Mouse (Mus musculus): ENCODE measurements at regions not wholly inside any gene's neighbourhood (a gene's known extent, or its start where the extent isn't known, plus 50 kb on each side); places are given as distances from the start of the nearest gene placed in this dataset.

GRCm38 (mm10) chr3:110666992-110667391 lies 416.2 kb upstream of the Prmt6 start:
- Histone ChIP-seq H3K4me1 (ENCODE audit: control insufficient read depth, insufficient read depth, low read length) (no peaks in the 10 kb centered on the region), H3K36me3 (ENCODE audit: control insufficient read depth, insufficient read depth, low read length) (no peaks in the 10 kb centered on the region), H3K4me3 (ENCODE audit: low read depth, low read length) (no peak overlapping the region), H3K4me2 (ENCODE audit: low read depth, low read length) (no peak overlapping the region), H3K9me3 (ENCODE audit: control insufficient read depth, low read length) (no peaks in the 10 kb centered on the region), H3K27me3 (ENCODE audit: control insufficient read depth, insufficient read depth, low read length) (no peaks in the 10 kb centered on the region), H3K27ac (ENCODE audit: low read depth, low read length) (no peak overlapping the region), H3K9ac (replicated peaks; ENCODE audit: low read depth, low read length) (no peak overlapping the region)
- 70% methylated on average over 2 of the region's 2 CpGs for WGBS
- peak; percentile 56; the same call in 1 of the 2 replicates for ATAC-seq (ENCODE audit: low read depth)

GRCm38 (mm10) chr3:110657495-110658105 lies 406.8 kb upstream of the Prmt6 start:
- Histone ChIP-seq H3K4me2 (ENCODE audit: low read depth, low read length) (no peak overlapping the region), H3K9me3 (ENCODE audit: control insufficient read depth, low read length) (no peaks in the 10 kb centered on the region), H3K36me3 (ENCODE audit: control insufficient read depth, insufficient read depth, low read length) (no peaks in the 10 kb centered on the region), H3K4me1 (ENCODE audit: control insufficient read depth, insufficient read depth, low read length) (no peaks in the 10 kb centered on the region), H3K4me3 (ENCODE audit: low read depth, low read length) (no peak overlapping the region), H3K9ac (replicated peaks; ENCODE audit: low read depth, low read length) (no peak overlapping the region), H3K27me3 (ENCODE audit: control insufficient read depth, insufficient read depth, low read length) (no peaks in the 10 kb centered on the region), H3K27ac (ENCODE audit: low read depth, low read length) (no peak overlapping the region)
- 59% methylated on average over 4 of the region's 4 CpGs for WGBS
- no peak; the same call in 1 of the 2 replicates for ATAC-seq (ENCODE audit: low read depth)

GRCm38 (mm10) chr3:110626326-110626725 lies 375.5 kb upstream of the Prmt6 start:
- Histone ChIP-seq H3K4me1 (ENCODE audit: control insufficient read depth, insufficient read depth, low read length) (no peaks in the 10 kb centered on the region), H3K36me3 (ENCODE audit: control insufficient read depth, insufficient read depth, low read length) (no peaks in the 10 kb centered on the region), H3K27ac (ENCODE audit: low read depth, low read length) (no peak overlapping the region), H3K4me3 (ENCODE audit: low read depth, low read length) (no peak overlapping the region), H3K9me3 (ENCODE audit: control insufficient read depth, low read length) (no peaks in the 10 kb centered on the region), H3K4me2 (ENCODE audit: low read depth, low read length) (no peak overlapping the region), H3K9ac (replicated peaks; ENCODE audit: low read depth, low read length) (no peak overlapping the region), H3K27me3 (ENCODE audit: control insufficient read depth, insufficient read depth, low read length) (no peaks in the 10 kb centered on the region)
- WGBS = 47% methylated on average over 3 of the region's 3 CpGs
- ATAC-seq (ENCODE audit: low read depth) = no peak

- H3K9me3 ChIP-seq (ENCODE audit: control insufficient read depth, low read length) = no peaks in the 10 kb centered on the region
- no peak overlapping the region for H3K9ac ChIP-seq (replicated peaks; ENCODE audit: low read depth, low read length)
- ATAC-seq (ENCODE audit: low read depth) = no peak
- H3K4me3 ChIP-seq (ENCODE audit: low read depth, low read length) = no peak overlapping the region
- H3K27me3 ChIP-seq (ENCODE audit: control insufficient read depth, insufficient read depth, low read length) = no peaks in the 10 kb centered on the region
- H3K4me1 ChIP-seq (ENCODE audit: control insufficient read depth, insufficient read depth, low read length) = no peaks in the 10 kb centered on the region
- 12% methylated on average over 4 of the region's 4 CpGs for WGBS
- no peaks in the 10 kb centered on the region for H3K36me3 ChIP-seq (ENCODE audit: control insufficient read depth, insufficient read depth, low read length)
- H3K4me2 ChIP-seq (ENCODE audit: low read depth, low read length) = no peak overlapping the region
- H3K27ac ChIP-seq (ENCODE audit: low read depth, low read length) = no peak overlapping the region
Observed at GRCm38 (mm10) chr3:110599175-110599853, 348.5 kb upstream of the Prmt6 start.

GRCm38 (mm10) chr3:110582766-110583165 lies 332.0 kb upstream of the Prmt6 start:
- H3K36me3 ChIP-seq (ENCODE audit: control insufficient read depth, insufficient read depth, low read length) = no peaks in the 10 kb centered on the region
- no peak overlapping the region for H3K27ac ChIP-seq (ENCODE audit: low read depth, low read length)
- H3K4me3 ChIP-seq (ENCODE audit: low read depth, low read length) = no peak overlapping the region
- ATAC-seq (ENCODE audit: low read depth) = no peak
- H3K9me3 ChIP-seq (ENCODE audit: control insufficient read depth, low read length) = no peaks in the 10 kb centered on the region
- 32% methylated on average over 2 of the region's 2 CpGs for WGBS
- no peaks in the 10 kb centered on the region for H3K4me1 ChIP-seq (ENCODE audit: control insufficient read depth, insufficient read depth, low read length)
- no peak overlapping the region for H3K4me2 ChIP-seq (ENCODE audit: low read depth, low read length)
- H3K9ac ChIP-seq (replicated peaks; ENCODE audit: low read depth, low read length) = no peak overlapping the region
- no peaks in the 10 kb centered on the region for H3K27me3 ChIP-seq (ENCODE audit: control insufficient read depth, insufficient read depth, low read length)

- Histone ChIP-seq H3K27me3 (ENCODE audit: control insufficient read depth, insufficient read depth, low read length) (no peaks in the 10 kb centered on the region), H3K4me1 (ENCODE audit: control insufficient read depth, insufficient read depth, low read length) (no peaks in the 10 kb centered on the region), H3K27ac (ENCODE audit: low read depth, low read length) (no peak overlapping the region), H3K4me2 (ENCODE audit: low read depth, low read length) (no peak overlapping the region), H3K4me3 (ENCODE audit: low read depth, low read length) (no peak overlapping the region), H3K9ac (replicated peaks; ENCODE audit: low read depth, low read length) (no peak overlapping the region), H3K9me3 (ENCODE audit: control insufficient read depth, low read length) (no peaks in the 10 kb centered on the region), H3K36me3 (ENCODE audit: control insufficient read depth, insufficient read depth, low read length) (no peaks in the 10 kb centered on the region)
- WGBS = 91% methylated on average over 1 of the region's 1 CpGs
- ATAC-seq (ENCODE audit: low read depth) = no peak
Observed at GRCm38 (mm10) chr3:110579261-110579660, 328.5 kb upstream of the Prmt6 start.

- no peaks in the 10 kb centered on the region for H3K4me1 ChIP-seq (ENCODE audit: control insufficient read depth, insufficient read depth, low read length)
- H3K9me3 ChIP-seq (ENCODE audit: control insufficient read depth, low read length) = no peaks in the 10 kb centered on the region
- no peak overlapping the region for H3K27ac ChIP-seq (ENCODE audit: low read depth, low read length)
- H3K27me3 ChIP-seq (ENCODE audit: control insufficient read depth, insufficient read depth, low read length) = no peaks in the 10 kb centered on the region
- H3K9ac ChIP-seq (replicated peaks; ENCODE audit: low read depth, low read length) = no peak overlapping the region
- no peak overlapping the region for H3K4me3 ChIP-seq (ENCODE audit: low read depth, low read length)
- H3K36me3 ChIP-seq (ENCODE audit: control insufficient read depth, insufficient read depth, low read length) = no peaks in the 10 kb centered on the region
- no peak overlapping the region for H3K4me2 ChIP-seq (ENCODE audit: low read depth, low read length)
- 88% methylated on average over 4 of the region's 4 CpGs for WGBS
- ATAC-seq (ENCODE audit: low read depth) = no peak
Observed at GRCm38 (mm10) chr3:110567187-110567586, 316.4 kb upstream of the Prmt6 start.

GRCm38 (mm10) chr3:110547326-110547725 lies 296.5 kb upstream of the Prmt6 start:
- Histone ChIP-seq H3K4me2 (ENCODE audit: low read depth, low read length) (no peak overlapping the region), H3K36me3 (ENCODE audit: control insufficient read depth, insufficient read depth, low read length) (no peaks in the 10 kb centered on the region), H3K27ac (ENCODE audit: low read depth, low read length) (no peak overlapping the region), H3K4me1 (ENCODE audit: control insufficient read depth, insufficient read depth, low read length) (no peaks in the 10 kb centered on the region), H3K27me3 (ENCODE audit: control insufficient read depth, insufficient read depth, low read length) (no peaks in the 10 kb centered on the region), H3K9me3 (ENCODE audit: control insufficient read depth, low read length) (no peaks in the 10 kb centered on the region), H3K9ac (replicated peaks; ENCODE audit: low read depth, low read length) (no peak overlapping the region), H3K4me3 (ENCODE audit: low read depth, low read length) (no peak overlapping the region)
- WGBS = 90% methylated on average over 4 of the region's 4 CpGs
- ATAC-seq (ENCODE audit: low read depth) = no peak

- no peak for ATAC-seq (ENCODE audit: low read depth)
- 44% methylated on average over 2 of the region's 2 CpGs for WGBS
- no peak overlapping the region for H3K27ac ChIP-seq (ENCODE audit: low read depth, low read length)
Observed at GRCm38 (mm10) chr3:110538275-110538674, 287.5 kb upstream of the Prmt6 start.

More at GRCm38 (mm10) chr3:110538275-110538674, 287.5 kb upstream of the Prmt6 start:
- Histone ChIP-seq H3K4me1 (ENCODE audit: control insufficient read depth, insufficient read depth, low read length) (no peaks in the 10 kb centered on the region), H3K4me2 (ENCODE audit: low read depth, low read length) (no peak overlapping the region), H3K9me3 (ENCODE audit: control insufficient read depth, low read length) (no peaks in the 10 kb centered on the region), H3K27me3 (ENCODE audit: control insufficient read depth, insufficient read depth, low read length) (no peaks in the 10 kb centered on the region), H3K4me3 (ENCODE audit: low read depth, low read length) (no peak overlapping the region), H3K9ac (replicated peaks; ENCODE audit: low read depth, low read length) (no peak overlapping the region), H3K36me3 (ENCODE audit: control insufficient read depth, insufficient read depth, low read length) (no peaks in the 10 kb centered on the region)
